Mouse (Mus musculus) thymus, adult 2 months (tissue): ENCODE data around the gene Gm11627. TPM values are rescaled to one million over a fixed set of nuclear protein-coding genes. Genes with fewer than 3 reads are reported as not detected.

Experiments used
- DNase-seq: peaks from one replicate; pipeline ENCODE4 v3.0.0; 2021
- H3K27ac ChIP-seq: fragments of 200-500 bp; 2 replicates; pipeline ENCODE4 v1.5.1; 2012; ENCODE audit warnings: low read length, control low read depth; ENCODE audit not compliant: control insufficient read depth, insufficient read depth
- H3K27me3 ChIP-seq: fragments of 200-500 bp; 2 replicates; pipeline ENCODE4 v1.6.1; 2012; ENCODE audit warnings: mild to moderate bottlenecking, low read length, moderate library complexity, mixed read lengths; ENCODE audit not compliant: control insufficient read depth, insufficient read depth
- H3K36me3 ChIP-seq: fragments of 200-500 bp; 2 replicates; pipeline ENCODE4 v1.6.1; 2012; ENCODE audit warnings: mild to moderate bottlenecking, low read length, moderate library complexity; ENCODE audit not compliant: control insufficient read depth, insufficient read depth
- H3K4me1 ChIP-seq: fragments of 200-500 bp; replicated peaks from 2 replicates; pipeline ENCODE4 v1.6.1; 2012; ENCODE audit warnings: low read length; ENCODE audit not compliant: control insufficient read depth, insufficient read depth
- H3K4me3 ChIP-seq: fragments of 200-500 bp; 2 replicates; pipeline ENCODE4 v1.5.1; 2012; ENCODE audit warnings: mild to moderate bottlenecking, low read length, control low read depth, moderate library complexity; ENCODE audit not compliant: control insufficient read depth, insufficient read depth
- CTCF ChIP-seq: fragments of 200-500 bp; IDR thresholded peaks from 2 replicates; pipeline ENCODE4 v1.5.1; 2012; ENCODE audit warnings: mild to moderate bottlenecking, control low read depth, low read length, moderate library complexity, borderline replicate concordance; ENCODE audit not compliant: control insufficient read depth, poor library complexity, insufficient read depth; ENCODE audit errors: extremely low read depth
- POLR2A ChIP-seq: fragments of 200-500 bp; IDR thresholded peaks from 2 replicates; pipeline ENCODE4 v1.6.1; 2012; ENCODE audit warnings: mild to moderate bottlenecking, low read length, control low read depth, moderate library complexity; ENCODE audit not compliant: control insufficient read depth, poor library complexity, insufficient read depth; ENCODE audit errors: extremely low read depth
- WGBS: fragments of 180-500 bp; shearing (Covaris S2); methylation state at CpG from one replicate; pipeline ENCODE4 v1.1.7; 2018; 5-methylcytosine and 5-hydroxymethylcytosine counted together
- polyA plus RNA-seq: library from polyadenylated mRNA; depleted of rRNA; stranded (reverse); fragments of >200 nt; gene quantifications from 2 replicates; pipeline ENCODE4 v1.2.3, GENCODE M21; 2012; rRNA removed

The Gm11627 gene
- polyA plus RNA-seq, 1 experiment = 0.71 TPM

DNA sequence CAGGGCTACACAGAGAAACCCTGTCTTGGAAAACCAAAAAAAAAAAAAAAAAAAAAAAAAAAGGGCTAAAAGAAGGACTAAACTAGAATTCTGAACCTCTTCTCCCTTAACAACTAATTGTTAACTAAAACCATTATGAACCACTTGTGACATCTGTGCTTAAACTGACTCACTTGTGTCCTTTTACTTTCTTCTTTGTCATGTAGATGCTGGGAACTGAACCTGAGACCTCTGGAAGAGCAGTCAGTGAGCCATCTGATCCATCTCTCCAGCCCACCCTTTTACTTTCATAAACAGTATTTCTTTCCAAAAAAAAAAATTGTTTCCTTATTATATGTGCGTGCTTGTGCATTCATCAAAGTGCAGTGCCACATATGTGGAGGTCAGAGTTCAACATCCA lies 39.6 kb downstream of the Gm11627 start:
- WGBS = 98% methylated on average over 1 of the region's 1 CpGs
- Histone ChIP-seq H3K4me1 (no peaks in the 10 kb centered on the region), H3K36me3 (peaks cover 3% of the 10 kb centered on the region; the same call in 1 of the 2 replicates), H3K27me3 (no peaks in the 10 kb centered on the region), H3K27ac (no peak overlapping the region), H3K4me3 (no peak overlapping the region)
- DNase-seq = no peak
- TF ChIP-seq POLR2A (no peak), CTCF (no peak)

DNA sequence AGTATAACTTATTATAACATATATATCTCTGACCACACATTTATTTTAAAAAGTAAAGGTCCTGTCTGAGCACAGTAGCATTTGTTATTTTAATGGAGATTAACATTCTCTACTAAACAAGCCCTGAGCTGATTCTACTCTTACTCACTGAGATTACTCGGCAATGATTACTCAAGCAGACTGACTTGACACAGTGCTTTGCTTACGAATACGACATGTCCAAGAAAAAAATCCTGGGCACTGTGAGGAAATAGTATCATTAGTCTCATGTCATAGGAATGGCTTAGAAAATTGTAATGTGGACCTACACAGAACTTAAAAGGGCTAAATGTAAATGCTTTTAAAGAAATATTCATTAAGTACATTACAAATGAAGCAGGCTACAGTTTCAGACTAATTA lies 43.1 kb downstream of the Gm11627 start:
- Histone ChIP-seq H3K4me3 (no peak overlapping the region), H3K4me1 (no peaks in the 10 kb centered on the region), H3K27me3 (no peaks in the 10 kb centered on the region), H3K36me3 (peaks cover 3% of the 10 kb centered on the region; the same call in 1 of the 2 replicates), H3K27ac (no peak overlapping the region)
- no peak for TF ChIP-seq POLR2A
- no peak for TF ChIP-seq CTCF
- 93% methylated on average over 3 of the region's 3 CpGs for WGBS
- DNase-seq = no peak

GRCm38 (mm10) chr11:102534078-102534477 lies 45.2 kb downstream of the Gm11627 start:
- H3K36me3 ChIP-seq = peaks cover 3% of the 10 kb centered on the region; the same call in 1 of the 2 replicates
- 97% methylated on average over 2 of the region's 2 CpGs for WGBS
- H3K4me1 ChIP-seq = no peaks in the 10 kb centered on the region
- H3K4me3 ChIP-seq = no peak overlapping the region
- no peaks in the 10 kb centered on the region for H3K27me3 ChIP-seq
- no peak overlapping the region for H3K27ac ChIP-seq
- no peak for DNase-seq
- no peak for TF ChIP-seq CTCF
- no peak for TF ChIP-seq POLR2A

GRCm38 (mm10) chr11:102531425-102531824 lies 47.8 kb downstream of the Gm11627 start:
- no peak for TF ChIP-seq POLR2A
- no peak for TF ChIP-seq CTCF
- no peaks in the 10 kb centered on the region for H3K4me1 ChIP-seq
- H3K27ac ChIP-seq = no peak overlapping the region
- WGBS = 89% methylated on average over 5 of the region's 5 CpGs
- DNase-seq = no peak
- H3K27me3 ChIP-seq = no peaks in the 10 kb centered on the region
- H3K4me3 ChIP-seq = no peak overlapping the region
- peaks cover 11% of the 10 kb centered on the region; the same call in 1 of the 2 replicates for H3K36me3 ChIP-seq

Other genes starting within 250 kb of the Gm11627 start
- gene Slc4a1, start 213.3 kb downstream of the Gm11627 start, polyA plus RNA-seq = 0.11 and 0.34 TPM in 2 replicates
- 7.9 and 8.1 TPM in 2 replicates for gene Rundc3a, start 186.1 kb downstream of the Gm11627 start, polyA plus RNA-seq
- gene Slc25a39, start 171.5 kb downstream of the Gm11627 start, polyA plus RNA-seq = 227 and 235 TPM in 2 replicates
- gene Grn, start 149.1 kb downstream of the Gm11627 start, polyA plus RNA-seq = 151 and 160 TPM in 2 replicates
- gene Fam171a2, start 131.8 kb downstream of the Gm11627 start, polyA plus RNA-seq = 2.6 and 4.7 TPM in 2 replicates
- 3.8 and 4.0 TPM in 2 replicates for gene Itga2b, start 109.3 kb downstream of the Gm11627 start, polyA plus RNA-seq
- gene Gpatch8, start 23.1 kb downstream of the Gm11627 start, polyA plus RNA-seq = 34.5 and 36.3 TPM in 2 replicates
- 7.2 and 10.2 TPM in 2 replicates for gene Fzd2, start 24.9 kb upstream of the Gm11627 start, polyA plus RNA-seq
- not detected in 2 replicates for gene Meioc, start 84.3 kb upstream of the Gm11627 start, polyA plus RNA-seq
- gene Ccdc43, start 118.3 kb upstream of the Gm11627 start, polyA plus RNA-seq = 8.7 and 9.6 TPM in 2 replicates
- gene Adam11, start 182.0 kb upstream of the Gm11627 start, polyA plus RNA-seq = 30.2 and 51.6 TPM in 2 replicates
- 1.4 and 1.7 TPM in 2 replicates for gene Gjc1, start 240.2 kb upstream of the Gm11627 start, polyA plus RNA-seq